Mouse (Mus musculus): ENCODE results near the gene Rab34. TPM values are rescaled to one million over a fixed set of nuclear protein-coding genes. Genes with fewer than 3 reads are reported as not detected.

Gene Rab34
- polyA plus RNA-seq, 1 experiment from 2014 or later, result 171 TPM

DNA sequence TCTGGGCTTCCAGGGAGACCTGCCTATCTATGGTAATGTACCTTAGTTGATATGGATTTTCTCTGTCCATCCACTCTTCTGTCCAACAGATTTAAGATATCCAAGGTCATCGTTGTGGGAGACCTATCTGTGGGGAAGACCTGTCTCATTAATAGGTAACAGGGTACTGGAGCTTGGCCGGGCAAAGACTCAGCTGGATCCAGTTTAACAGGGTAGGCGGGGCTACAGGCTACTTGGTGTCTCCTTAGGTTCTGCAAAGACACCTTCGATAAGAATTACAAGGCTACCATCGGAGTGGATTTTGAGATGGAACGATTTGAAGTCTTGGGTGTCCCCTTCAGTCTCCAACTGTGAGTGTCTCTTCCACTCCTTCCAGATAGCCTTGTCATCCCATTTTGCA lies 1.8 kb downstream of the Rab34 start:
- Histone ChIP-seq H3K9me3 (ENCODE audit: control insufficient read depth, low read depth, low read length) (no peaks in the 10 kb centered on the region), H3K4me1 (ENCODE audit: control insufficient read depth, insufficient read depth, low read length) (peaks cover 15% of the 10 kb centered on the region), H3K27me3 (ENCODE audit: control insufficient read depth, insufficient read depth, low read length) (no peaks in the 10 kb centered on the region), H3K27ac (ENCODE audit: low read length) (peak overlapping the region; percentile 99), H3K36me3 (ENCODE audit: control insufficient read depth, insufficient read depth, low read length) (peaks cover 11% of the 10 kb centered on the region), H3K4me2 (replicated peaks; ENCODE audit: low read depth, low read length) (peak overlapping the region; percentile 46), H3K9ac (replicated peaks; ENCODE audit: low read depth, low read length) (0 out of 2 replicates have a peak overlapping the region, but pooled peaks have one; percentile 88), H3K4me3 (ENCODE audit: low read depth, low read length) (peak overlapping the region; percentile 73)
- 57% methylated on average over 6 of the region's 6 CpGs for WGBS
- no peak for ATAC-seq (ENCODE audit: insufficient number of reproducible peaks, insufficient read depth, low FRiP score, low read depth)

DNA sequence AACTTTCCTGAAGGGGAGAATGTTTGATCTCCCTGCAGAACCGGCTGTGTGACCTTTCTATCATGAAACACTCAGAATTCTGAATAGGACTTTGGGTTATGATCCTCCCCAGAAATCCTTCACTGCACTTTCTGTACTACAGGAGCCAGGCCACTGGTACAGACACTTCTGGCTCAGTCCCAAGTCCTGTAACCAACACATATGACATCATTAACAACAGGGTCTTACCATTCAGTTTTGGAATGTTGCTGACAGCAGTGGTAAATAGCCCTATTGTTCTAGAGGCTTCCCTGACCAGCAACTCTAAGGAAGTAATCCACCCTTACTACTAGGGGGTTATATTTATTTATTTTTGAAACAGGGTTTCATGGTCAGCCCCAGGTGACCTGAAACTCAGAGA lies 4.9 kb downstream of the Rab34 start, which contains the start of gene Proca1:
Proca1 (plus strand) TSS at position 280 of the 400 bp plus-strand sequence.
- Histone ChIP-seq H3K4me1 (ENCODE audit: control insufficient read depth, insufficient read depth, low read length) (peaks cover 12% of the 10 kb centered on the region), H3K9ac (replicated peaks; ENCODE audit: low read depth, low read length) (no peak within 1 kb of the TSS), H3K4me3 (ENCODE audit: low read depth, low read length) (peak within 1 kb of the TSS; percentile 49), H3K27me3 (ENCODE audit: control insufficient read depth, insufficient read depth, low read length) (no peaks in the 10 kb centered on the region), H3K4me2 (replicated peaks; ENCODE audit: low read depth, low read length) (peak within 1 kb of the TSS; percentile 60), H3K9me3 (ENCODE audit: control insufficient read depth, low read depth, low read length) (no peaks in the 10 kb centered on the region), H3K27ac (ENCODE audit: low read length) (no peak within 1 kb of the TSS), H3K36me3 (ENCODE audit: control insufficient read depth, insufficient read depth, low read length) (peaks cover 11% of the 10 kb centered on the region)
- WGBS, result 73% methylated on average over 1 of the region's 1 CpGs
- ATAC-seq (ENCODE audit: insufficient number of reproducible peaks, insufficient read depth, low FRiP score, low read depth), result no peak

DNA sequence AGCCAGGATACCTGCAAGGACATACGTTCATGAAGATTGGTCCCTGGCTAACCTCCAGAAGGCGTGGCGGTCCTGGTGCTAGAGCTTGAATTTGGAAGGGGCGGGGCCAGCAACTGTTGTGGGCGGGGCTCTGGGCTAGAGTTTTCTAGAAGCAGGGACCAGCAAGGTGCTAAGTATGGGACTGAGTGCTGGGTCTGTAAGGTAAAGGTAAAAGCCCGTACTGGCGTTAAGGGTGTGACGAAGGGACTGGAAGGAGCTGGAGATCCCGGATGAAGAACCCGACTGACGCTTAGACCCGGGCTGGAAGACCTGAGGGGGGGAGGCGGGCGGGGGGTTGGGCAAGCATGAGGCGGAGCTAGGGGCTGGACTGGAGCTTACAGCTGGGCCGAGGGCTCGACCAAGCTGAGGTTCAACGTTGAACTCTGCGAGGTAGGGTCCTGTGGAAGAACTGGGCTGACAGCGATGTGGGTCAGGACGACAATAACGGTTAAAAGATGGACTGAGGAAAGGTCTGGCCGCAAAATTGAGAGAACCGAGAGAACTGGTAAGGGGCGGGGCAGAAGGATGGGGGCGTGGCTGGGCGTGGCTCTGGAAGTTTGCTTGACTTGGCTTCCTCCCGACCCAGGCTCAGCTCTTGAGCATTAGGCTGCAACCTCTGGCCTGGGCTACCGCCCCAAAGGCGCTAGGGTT lies 6.3 kb downstream of the Rab34 start:
- ATAC-seq (ENCODE audit: insufficient number of reproducible peaks, insufficient read depth, low FRiP score, low read depth), result peak; percentile 66; the same call in 1 of the 2 replicates
- WGBS, result 3% methylated on average over 30 of the region's 30 CpGs

DNA sequence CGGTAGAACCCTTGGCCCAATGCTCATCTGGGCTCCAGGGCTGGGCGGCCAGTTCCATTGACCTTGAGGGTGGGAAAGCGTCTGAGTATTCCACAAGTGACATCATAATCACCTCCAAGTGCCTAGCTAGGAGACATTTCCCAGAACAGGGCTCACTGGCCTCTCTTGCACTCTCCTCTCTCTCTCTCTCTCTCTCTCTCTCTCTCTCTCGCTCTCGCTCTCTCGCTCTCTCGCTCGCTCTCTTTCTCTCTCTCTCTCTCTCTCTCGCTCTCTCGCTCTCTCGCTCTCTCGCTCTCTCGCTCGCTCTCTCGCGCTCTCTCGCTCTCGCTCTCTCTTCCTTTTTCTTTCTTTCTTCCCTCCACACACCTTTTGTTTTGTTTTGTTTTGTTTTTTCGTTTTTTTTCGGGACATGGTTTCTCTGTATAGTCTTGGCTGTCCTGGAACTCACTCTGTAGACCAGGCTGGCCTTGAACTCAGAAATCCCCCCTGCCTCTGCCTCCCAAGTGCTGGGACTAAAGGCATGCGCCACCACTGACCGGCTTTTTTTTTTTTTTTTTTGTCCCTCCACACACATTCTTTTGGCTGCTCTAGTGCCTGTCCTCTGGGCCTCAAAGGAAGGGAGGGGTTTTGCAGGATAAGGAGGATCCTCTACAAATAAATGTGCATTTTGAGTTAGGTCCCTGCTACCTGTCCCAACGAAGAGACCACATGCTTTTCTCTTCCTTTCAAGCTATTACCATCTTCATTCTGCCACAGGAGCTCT lies 7.1 kb downstream of the Rab34 start:
- ATAC-seq (ENCODE audit: insufficient number of reproducible peaks, insufficient read depth, low FRiP score, low read depth), result no peak
- no peak overlapping the region for H3K9ac ChIP-seq (replicated peaks; ENCODE audit: low read depth, low read length)
- no peaks in the 10 kb centered on the region for H3K9me3 ChIP-seq (ENCODE audit: control insufficient read depth, low read depth, low read length)
- peaks cover 4% of the 10 kb centered on the region; the same call in 1 of the 2 replicates for H3K4me1 ChIP-seq (ENCODE audit: control insufficient read depth, insufficient read depth, low read length)
- WGBS, result 62% methylated on average over 23 of the region's 23 CpGs
- peak overlapping the region; percentile 60 for H3K4me2 ChIP-seq (replicated peaks; ENCODE audit: low read depth, low read length)
- no peaks in the 10 kb centered on the region for H3K27me3 ChIP-seq (ENCODE audit: control insufficient read depth, insufficient read depth, low read length)
- peak overlapping the region; percentile 0; the same call in 1 of the 2 replicates for H3K27ac ChIP-seq (ENCODE audit: low read length)
- H3K36me3 ChIP-seq (ENCODE audit: control insufficient read depth, insufficient read depth, low read length), result peaks cover 11% of the 10 kb centered on the region
- H3K4me3 ChIP-seq (ENCODE audit: low read depth, low read length), result peak overlapping the region; percentile 49

More for the DNA sequence above, 6.3 kb downstream of the Rab34 start:
- Histone ChIP-seq H3K27ac (ENCODE audit: low read length) (no peak overlapping the region; the same call in 1 of the 2 replicates), H3K4me3 (ENCODE audit: low read depth, low read length) (peak overlapping the region; percentile 49), H3K9ac (replicated peaks; ENCODE audit: low read depth, low read length) (peak overlapping the region; percentile 12; the same call in 1 of the 2 replicates), H3K4me2 (replicated peaks; ENCODE audit: low read depth, low read length) (peak overlapping the region; percentile 60), H3K27me3 (ENCODE audit: control insufficient read depth, insufficient read depth, low read length) (no peaks in the 10 kb centered on the region), H3K4me1 (ENCODE audit: control insufficient read depth, insufficient read depth, low read length) (peaks cover 10% of the 10 kb centered on the region), H3K36me3 (ENCODE audit: control insufficient read depth, insufficient read depth, low read length) (peaks cover 11% of the 10 kb centered on the region), H3K9me3 (ENCODE audit: control insufficient read depth, low read depth, low read length) (no peaks in the 10 kb centered on the region)

DNA sequence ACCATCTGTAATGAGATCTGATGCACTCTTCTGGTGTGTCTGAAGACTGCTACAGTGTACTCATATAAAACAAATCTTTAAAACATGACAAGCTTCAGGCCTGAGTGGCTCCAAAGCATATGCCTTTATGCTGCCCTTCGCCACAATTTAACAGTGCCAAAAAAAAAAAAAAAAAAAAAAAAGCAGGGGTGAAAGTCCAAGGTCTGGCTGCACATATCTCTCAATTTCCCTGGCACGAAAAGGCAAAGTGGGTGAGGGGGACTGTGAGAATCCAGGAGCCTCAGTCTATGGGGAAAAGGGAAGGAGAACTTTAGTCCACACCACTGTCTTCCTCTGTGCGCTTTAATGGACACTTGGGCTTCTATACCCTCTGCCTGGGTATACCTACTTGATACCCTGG lies 14.1 kb downstream of the Rab34 start:
- 90% methylated on average over 3 of the region's 3 CpGs for WGBS
- Histone ChIP-seq H3K36me3 (ENCODE audit: control insufficient read depth, insufficient read depth, low read length) (peaks cover 22% of the 10 kb centered on the region), H3K4me1 (ENCODE audit: control insufficient read depth, insufficient read depth, low read length) (no peaks in the 10 kb centered on the region), H3K27ac (ENCODE audit: low read length) (no peak overlapping the region), H3K4me2 (replicated peaks; ENCODE audit: low read depth, low read length) (no peak overlapping the region), H3K4me3 (ENCODE audit: low read depth, low read length) (no peak overlapping the region), H3K9me3 (ENCODE audit: control insufficient read depth, low read depth, low read length) (no peaks in the 10 kb centered on the region), H3K9ac (replicated peaks; ENCODE audit: low read depth, low read length) (no peak overlapping the region), H3K27me3 (ENCODE audit: control insufficient read depth, insufficient read depth, low read length) (no peaks in the 10 kb centered on the region)
- ATAC-seq (ENCODE audit: insufficient number of reproducible peaks, insufficient read depth, low FRiP score, low read depth), result no peak

DNA sequence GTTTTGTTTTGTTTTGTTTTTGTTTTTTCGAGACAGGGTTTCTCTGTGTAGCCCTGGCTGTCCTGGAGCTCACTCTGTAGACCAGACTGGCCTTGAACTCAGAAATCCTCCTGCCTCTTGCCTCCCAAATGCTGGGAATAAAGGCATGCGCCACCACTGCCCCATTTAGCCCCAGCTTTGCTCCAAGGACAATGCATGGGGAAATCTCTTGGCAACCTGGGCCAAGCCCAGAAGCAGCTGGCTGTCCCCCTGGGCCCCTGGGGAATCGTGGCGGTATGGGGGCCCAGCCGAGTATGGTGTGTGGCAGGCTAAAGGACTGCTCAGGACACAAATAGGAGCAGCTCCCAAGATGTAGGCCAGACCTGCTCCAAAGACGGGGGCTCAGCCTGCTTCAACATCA lies 16.1 kb downstream of the Rab34 start:
- 88% methylated on average over 6 of the region's 6 CpGs for WGBS
- Histone ChIP-seq H3K9me3 (ENCODE audit: control insufficient read depth, low read depth, low read length) (no peaks in the 10 kb centered on the region), H3K4me3 (ENCODE audit: low read depth, low read length) (no peak overlapping the region), H3K4me1 (ENCODE audit: control insufficient read depth, insufficient read depth, low read length) (no peaks in the 10 kb centered on the region), H3K36me3 (ENCODE audit: control insufficient read depth, insufficient read depth, low read length) (peaks cover 41% of the 10 kb centered on the region), H3K4me2 (replicated peaks; ENCODE audit: low read depth, low read length) (no peak overlapping the region), H3K27me3 (ENCODE audit: control insufficient read depth, insufficient read depth, low read length) (no peaks in the 10 kb centered on the region), H3K9ac (replicated peaks; ENCODE audit: low read depth, low read length) (no peak overlapping the region), H3K27ac (ENCODE audit: low read length) (no peak overlapping the region)
- ATAC-seq (ENCODE audit: insufficient number of reproducible peaks, insufficient read depth, low FRiP score, low read depth), result no peak

DNA sequence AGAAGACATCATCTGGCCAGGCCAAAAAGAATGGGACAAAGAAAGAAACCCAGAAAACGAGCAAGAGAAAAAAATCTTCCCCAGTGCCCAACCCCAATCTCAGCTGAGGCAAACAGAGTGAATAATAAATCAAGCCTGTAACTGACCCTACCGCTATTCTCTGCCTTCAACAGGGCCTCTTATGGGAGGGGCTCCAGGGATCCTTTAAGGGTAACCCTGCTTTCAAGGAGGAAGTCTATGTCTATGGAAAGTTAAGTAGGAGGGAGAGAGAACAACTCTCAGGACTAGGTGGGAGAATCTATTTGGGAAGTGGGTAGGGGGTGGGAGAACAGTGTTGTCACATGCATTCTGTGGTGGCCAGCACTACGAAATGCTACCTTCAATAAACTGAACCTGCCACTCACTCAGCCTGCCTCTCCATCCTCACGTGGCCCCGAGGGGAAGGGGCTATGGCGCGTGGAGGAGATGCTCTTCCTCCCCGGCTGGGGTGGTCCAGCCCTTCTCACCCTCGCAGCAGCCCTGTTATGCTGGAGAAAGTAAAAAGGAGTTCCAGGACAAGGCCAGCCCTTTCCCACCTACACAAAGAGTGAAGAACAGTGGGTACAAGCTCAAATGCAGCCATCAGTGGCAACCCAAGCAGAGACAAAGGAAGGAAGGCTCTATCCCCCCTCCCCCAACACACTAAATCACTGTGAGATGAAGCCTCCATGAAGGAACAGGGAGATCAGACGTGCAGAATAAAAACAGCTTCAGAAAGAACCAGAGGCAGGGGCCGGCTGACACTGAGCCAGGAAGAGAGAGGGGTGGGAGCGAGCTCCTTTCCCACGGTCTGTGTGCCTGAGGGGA lies 17.4 kb downstream of the Rab34 start:
- Histone ChIP-seq H3K4me2 (replicated peaks; ENCODE audit: low read depth, low read length) (no peak overlapping the region), H3K4me1 (ENCODE audit: control insufficient read depth, insufficient read depth, low read length) (no peaks in the 10 kb centered on the region), H3K9me3 (ENCODE audit: control insufficient read depth, low read depth, low read length) (no peaks in the 10 kb centered on the region), H3K27me3 (ENCODE audit: control insufficient read depth, insufficient read depth, low read length) (no peaks in the 10 kb centered on the region), H3K27ac (ENCODE audit: low read length) (peak overlapping the region; percentile 28; the same call in 1 of the 2 replicates), H3K4me3 (ENCODE audit: low read depth, low read length) (no peak overlapping the region), H3K9ac (replicated peaks; ENCODE audit: low read depth, low read length) (no peak overlapping the region; the same call in 1 of the 2 replicates), H3K36me3 (ENCODE audit: control insufficient read depth, insufficient read depth, low read length) (peaks cover 54% of the 10 kb centered on the region)
- WGBS, result 38% methylated on average over 13 of the region's 13 CpGs
- no peak for ATAC-seq (ENCODE audit: insufficient number of reproducible peaks, insufficient read depth, low FRiP score, low read depth)

DNA sequence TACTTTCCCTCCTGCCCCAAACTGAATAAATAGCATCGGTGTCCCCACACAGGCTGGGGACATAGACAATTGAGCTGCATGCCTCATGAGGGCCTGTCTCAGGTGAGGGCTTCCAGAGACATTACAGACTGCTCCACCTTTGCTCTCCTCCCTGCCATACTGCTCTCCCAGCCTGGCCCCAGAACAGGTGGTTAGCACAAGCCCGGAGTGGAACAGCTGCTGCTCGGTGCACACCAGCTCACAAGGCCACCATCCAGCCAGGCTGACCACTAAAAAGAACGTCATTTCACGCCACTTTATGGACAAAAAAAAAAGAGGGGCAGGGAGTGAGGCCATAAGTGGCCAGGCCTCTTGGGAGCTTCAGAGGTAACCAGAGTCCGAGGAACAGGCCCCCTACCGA lies 19.0 kb downstream of the Rab34 start:
- Histone ChIP-seq H3K4me3 (ENCODE audit: low read depth, low read length) (no peak overlapping the region), H3K9me3 (ENCODE audit: control insufficient read depth, low read depth, low read length) (no peaks in the 10 kb centered on the region), H3K4me2 (replicated peaks; ENCODE audit: low read depth, low read length) (no peak overlapping the region), H3K27me3 (ENCODE audit: control insufficient read depth, insufficient read depth, low read length) (no peaks in the 10 kb centered on the region), H3K4me1 (ENCODE audit: control insufficient read depth, insufficient read depth, low read length) (no peaks in the 10 kb centered on the region), H3K36me3 (ENCODE audit: control insufficient read depth, insufficient read depth, low read length) (peaks cover 67% of the 10 kb centered on the region), H3K27ac (ENCODE audit: low read length) (no peak overlapping the region), H3K9ac (replicated peaks; ENCODE audit: low read depth, low read length) (no peak overlapping the region)
- no peak for ATAC-seq (ENCODE audit: insufficient number of reproducible peaks, insufficient read depth, low FRiP score, low read depth)
- WGBS, result 88% methylated on average over 7 of the region's 7 CpGs

Data from stomach, embryonic 14.5 days (tissue).